Mouse (Mus musculus): Measurements from ENCODE around the gene Vwa2.

Vwa2 gene

DNA sequence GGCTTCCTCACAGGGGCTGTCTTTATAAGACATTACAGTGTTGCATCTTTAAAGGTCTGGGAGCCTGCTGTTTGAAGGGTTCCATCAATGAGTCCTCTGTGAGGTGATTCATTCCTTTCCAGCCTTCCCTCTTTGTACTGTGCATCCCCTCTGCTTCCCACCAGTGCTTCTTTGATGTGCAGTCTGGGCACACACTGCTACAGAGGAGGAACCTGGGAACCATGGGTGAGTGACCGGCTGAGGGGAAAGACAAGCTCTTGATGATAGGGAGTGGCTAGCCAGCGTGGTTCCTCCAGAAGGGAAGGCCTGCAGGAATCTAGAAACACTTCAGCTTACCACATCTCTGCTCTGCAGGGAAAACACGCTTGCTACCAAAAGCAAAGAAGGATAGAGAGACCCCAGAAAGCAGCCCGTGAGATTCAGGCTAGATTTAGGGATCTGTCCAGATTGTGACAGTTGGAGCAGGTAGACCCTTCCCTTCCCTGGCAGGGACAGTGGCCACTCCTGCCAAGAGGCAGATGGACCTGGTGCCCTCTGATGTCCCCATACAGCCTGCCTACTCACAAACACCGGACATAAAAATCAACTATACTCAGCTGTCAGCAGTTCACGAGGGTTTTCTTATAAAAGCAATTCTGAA is 74.0 kb downstream of the Vwa2 start:
- in situ Hi-C loops (cut with MboI, MseI) = no loop called here

DNA sequence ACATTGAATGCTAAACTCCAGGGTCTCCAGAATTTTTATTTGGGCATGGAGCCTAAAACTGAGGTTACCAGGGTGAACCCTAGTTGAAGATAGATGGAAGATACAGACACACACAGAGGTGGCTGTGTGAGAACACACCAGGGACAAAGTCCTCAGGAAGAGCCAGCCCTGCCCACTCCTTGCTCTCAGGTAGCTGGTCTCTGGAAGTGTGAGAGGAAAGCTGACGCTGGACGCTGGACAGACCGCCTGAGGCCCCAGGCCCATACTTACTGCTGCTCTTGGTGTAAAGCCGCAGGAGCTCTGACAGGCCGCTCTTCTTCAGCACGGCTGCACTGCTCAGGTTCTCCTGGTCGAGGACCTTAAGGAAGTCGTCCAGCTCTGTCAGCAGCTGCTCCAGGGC is 75.8 kb downstream of the Vwa2 start:
- in situ Hi-C loops (cut with MboI, MseI) = no loop called here

DNA sequence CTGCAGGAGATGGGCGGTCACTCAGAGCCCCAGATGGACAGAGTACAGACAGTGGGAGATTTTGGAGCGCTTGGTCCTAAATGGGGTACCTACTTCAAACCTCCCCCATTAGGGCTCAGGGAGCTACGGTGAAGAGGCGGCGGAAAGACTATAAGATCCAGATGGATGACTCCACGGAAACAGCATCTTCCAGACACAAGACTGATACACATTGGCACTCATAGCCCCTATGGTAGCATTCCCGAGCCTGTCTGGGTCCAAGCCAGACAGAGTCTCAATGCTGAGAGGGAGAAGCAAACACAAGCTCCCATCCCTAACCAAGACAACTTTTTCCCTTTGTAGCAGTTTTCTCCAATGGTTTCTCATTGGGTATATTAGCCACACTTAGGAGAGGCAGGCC is 76.8 kb downstream of the Vwa2 start:
- in situ Hi-C loops (cut with MboI, MseI) = no loop called here

DNA sequence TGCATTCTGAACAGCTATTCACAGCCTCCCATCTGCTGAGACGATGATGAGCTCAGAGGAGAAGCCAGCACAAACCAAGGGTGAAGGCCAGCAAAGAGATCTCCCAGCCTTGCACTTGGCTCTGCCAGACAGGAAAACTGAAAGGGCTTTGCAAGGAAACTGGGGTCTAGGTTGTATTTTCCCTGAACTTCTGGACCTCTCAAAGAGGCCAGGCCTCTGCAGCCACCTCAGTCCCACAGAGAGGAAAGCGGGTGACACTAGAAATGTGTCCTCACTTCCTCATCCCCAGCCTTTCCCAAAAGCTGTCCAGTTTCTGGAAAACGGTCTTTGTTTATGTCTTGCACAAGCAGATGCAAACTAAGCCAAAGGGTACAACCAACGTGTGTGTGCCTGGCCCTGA is 79.8 kb downstream of the Vwa2 start:
- in situ Hi-C loops (cut with MboI, MseI) = no loop called here

DNA sequence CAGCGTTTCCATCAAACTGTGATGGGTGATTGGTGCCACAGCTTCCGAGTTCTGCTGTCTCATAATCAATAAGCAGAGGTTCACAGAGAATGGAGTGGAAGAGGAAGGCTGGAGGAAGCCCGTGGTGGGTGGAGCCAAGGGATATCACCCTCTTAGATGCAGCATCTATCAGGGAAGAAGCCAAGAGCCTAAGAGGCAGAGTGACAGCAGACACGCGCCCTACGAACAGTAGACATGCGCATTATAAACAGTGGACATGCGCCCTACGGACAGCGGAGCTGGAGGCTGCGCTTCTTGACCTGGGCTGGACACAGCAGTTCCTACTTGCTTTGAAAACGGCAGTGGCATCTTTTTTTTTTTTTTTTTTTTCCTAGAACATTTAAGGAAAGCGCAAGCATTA is 80.8 kb downstream of the Vwa2 start:
- in situ Hi-C loops (cut with MboI, MseI) = no loop called here

DNA sequence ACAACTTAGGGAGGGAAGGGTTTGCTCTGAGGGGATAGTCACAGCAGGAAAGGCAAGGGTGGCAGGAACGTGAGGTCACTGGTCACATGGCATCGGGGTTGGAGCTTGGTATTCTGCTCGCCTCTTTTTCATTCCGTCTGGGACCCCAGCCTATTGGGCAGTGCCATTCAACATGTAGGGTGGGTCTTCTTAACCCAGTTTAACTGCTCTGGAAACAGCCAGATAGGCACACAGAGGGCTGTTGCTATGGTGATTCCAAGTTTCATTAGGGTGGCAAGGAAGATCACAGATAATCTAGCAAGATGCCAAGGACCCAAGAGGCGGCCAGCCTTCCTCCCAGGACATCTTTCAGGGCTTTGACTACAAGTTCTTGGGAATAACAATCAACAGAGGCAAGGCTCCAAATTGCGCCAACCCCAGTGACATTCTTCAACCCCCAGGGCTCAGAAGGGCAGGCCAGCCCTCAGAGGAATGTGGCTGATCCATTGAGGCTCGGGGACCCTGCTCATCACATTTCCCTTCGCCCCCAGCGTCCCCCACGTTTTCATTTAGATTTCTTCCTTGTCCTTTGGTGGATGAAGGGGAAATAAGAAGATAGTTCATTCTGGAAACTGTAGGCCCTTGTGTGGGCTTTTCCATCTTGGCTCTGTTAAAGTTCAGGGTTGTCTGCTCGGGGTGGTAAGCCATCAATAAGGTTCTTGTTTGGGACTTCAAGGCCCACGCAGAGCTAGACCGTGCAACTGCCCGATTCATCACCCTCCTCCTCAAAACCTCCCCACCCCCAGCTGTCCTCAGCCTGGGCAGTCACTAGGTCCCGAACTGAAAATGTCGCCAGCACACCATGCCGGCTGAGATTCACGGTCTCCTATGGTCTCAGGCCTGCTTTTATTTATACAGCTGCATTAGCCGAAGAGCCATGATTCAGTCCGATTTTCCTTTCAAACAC is 81.8 kb downstream of the Vwa2 start:
- in situ Hi-C loops (cut with MboI, MseI) = no loop called here

DNA sequence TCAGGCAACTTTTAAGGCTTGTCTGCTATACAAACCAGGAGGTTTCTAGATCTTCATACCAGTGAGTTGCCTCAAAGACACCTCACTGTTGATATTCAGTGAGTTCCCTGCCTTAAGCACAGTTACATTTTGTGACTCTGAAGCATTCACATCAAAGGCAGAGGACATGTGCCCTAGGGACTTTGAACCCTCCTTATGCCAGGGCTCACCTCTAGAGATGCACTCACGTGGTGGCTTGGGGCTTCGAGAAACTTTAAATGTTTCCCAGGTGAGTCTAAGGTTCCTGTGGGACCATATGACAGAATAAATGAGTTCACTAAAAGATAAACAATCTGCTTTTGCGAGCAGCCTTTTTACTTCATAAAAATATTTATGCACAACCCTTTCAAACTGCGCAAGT is 84.0 kb downstream of the Vwa2 start:
- in situ Hi-C loops (cut with MboI, MseI) = no loop called here

DNA sequence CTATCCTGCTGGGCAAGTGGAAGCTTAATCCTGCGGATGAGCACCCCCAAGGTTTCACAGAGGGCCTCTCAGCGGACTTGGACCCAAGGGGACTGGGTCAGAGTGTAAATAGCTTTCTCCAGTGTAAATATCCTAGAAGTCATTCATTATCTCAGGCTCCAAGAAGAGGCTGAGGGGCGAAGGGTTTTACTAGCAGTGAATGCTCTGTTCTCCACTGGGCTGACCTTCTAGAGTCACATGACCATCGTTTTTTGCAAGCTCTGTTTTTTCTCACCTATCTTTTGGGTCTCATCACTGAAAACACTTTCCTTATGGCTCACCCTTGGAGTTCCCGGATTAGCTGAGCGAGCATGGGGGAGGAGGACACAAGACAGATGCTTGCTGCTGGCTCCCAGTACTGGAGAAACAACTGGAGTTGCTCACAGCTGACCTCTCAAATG is 84.6 kb downstream of the Vwa2 start:
- in situ Hi-C loops (cut with MboI, MseI) = no loop called here

DNA sequence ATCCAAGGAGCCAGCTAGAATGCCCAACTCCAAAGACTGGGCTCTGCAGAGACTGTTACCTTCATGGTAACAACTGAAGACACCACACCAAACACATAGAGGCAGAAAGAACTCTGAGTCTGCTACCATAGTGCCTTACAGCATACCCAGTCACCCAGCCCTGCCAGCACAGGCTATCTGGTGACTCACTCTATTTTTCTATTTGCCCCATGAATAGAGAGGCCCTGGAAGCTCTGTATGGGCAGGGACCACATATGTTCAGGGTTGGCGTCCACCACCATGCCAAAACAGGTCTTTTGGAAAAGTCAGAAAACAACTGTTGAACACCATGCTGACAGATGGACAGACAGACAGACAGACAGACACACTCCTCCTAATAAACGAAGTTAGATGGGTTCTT is 85.0 kb downstream of the Vwa2 start:
- in situ Hi-C loops (cut with MboI, MseI) = no loop called here

DNA sequence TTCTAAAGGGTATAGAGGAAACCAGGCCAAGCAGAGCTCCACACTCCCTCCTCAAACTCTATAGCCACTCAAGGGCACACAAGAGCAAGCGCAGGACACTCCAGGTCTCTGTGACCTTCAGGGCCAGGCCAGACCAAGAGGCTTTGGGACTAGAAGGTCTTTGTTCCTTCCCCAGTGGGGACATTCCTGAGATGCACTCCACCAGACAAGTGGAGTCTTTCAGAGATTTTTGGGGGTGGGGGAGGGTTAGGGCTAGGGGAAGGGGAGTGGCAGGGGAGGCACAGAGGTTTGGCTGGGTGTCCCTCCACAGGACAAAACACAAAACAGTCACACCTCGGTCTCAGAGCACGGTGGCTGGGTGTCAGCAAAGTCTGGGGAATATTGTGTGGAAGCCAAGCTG is 85.6 kb downstream of the Vwa2 start:
- in situ Hi-C loops (cut with MboI, MseI) = no loop called here

Data from regulatory T cell (primary cell).